Mouse (Mus musculus): ENCODE data around the gene 4933409G03Rik.

DNA sequence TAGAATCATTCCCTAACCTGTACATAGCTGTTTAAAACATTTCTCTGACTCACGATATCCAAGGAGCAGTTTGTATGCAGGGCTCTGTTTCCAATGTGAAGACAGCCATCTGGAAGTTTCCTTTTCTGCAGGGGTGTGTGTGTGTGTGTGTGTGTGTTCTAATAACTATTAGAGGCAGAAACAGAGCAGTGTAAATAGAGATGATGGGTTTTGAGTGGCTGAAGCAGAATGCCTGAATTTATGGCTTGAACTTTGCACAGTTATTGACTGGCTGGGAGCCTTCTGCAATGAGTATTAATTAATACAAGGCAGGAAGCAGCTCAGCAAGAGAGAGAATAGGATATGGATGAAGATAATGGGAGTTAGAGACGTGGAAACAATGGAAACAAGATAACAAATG, 38.0 kb upstream of the 4933409G03Rik start:
- TF ChIP-seq CTCF (IDR thresholded peaks at IDR 0.05; ENCODE audit: low read depth, low read length) (no peak), GATA1 (IDR thresholded peaks at IDR 0.05; ENCODE audit: borderline replicate concordance, low read length) (no peak)
